1 mouse cellular context compared by ENCODE assay signal in the genomic region with DNA sequence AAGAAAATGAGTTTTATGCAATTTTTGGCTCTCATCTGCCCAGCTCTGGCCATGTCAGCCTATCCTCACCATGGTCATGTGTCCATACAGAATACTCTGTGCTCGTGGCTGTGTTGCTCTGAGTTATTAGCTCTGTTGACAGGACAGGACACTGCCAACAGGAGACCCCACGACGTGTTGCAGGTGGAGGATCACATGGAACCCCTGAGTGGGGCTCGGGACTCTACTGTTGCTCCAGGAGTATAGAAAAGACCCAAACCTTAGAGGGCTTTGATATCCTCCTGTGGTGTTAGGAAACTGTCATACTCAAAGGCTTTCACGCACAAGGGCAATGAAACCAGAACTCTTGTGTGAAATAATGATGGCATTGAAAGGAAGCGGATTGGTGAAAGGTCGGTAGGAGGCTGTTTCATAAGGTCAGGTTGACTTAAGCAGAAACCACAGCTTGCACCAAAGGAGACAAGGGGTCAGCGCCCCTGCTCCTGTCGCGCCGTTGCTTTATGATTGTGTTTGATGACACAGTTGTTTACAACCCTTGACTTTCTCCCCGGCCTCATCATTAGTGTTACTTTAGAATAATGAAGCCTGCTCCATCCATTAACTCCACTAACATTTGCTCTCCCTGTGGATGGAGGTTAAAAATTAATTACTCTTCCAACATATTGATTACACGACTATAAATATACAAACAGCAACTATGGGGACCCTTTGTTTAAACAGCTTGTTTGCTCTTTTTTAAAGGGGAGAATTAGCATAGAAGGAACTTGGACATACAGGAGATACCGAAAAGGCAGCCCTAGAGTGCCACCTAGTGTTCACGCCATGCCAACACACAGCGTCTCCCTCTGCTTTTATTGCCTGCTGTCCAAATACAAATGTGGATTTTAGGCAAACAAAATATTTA.
TF ChIP-seq lines count a peak whose summit lies in the region.

No protein-coding gene starts in this region.

TF ChIP-seq in C2C12, 6 proteins besides CTCF, POLR2A, EP300 and RAD21 (continued from another document):
- TF ChIP-seq FOSL1 (IDR thresholded peaks at IDR 0.05; ENCODE audit: insufficient read depth, low read length, poor library complexity, severe bottlenecking): no peak
- TF ChIP-seq CEBPB (IDR thresholded peaks at IDR 0.05; ENCODE audit: low read depth): no peak
- no peak for TF ChIP-seq MYOD1 (IDR thresholded peaks at IDR 0.05; ENCODE audit: control insufficient read depth, insufficient read length, low read depth)
- TF ChIP-seq MAX (IDR thresholded peaks at IDR 0.05): no peak
